Mouse (Mus musculus): ENCODE results near the gene Gm20894. TPM values are rescaled to one million over a fixed set of nuclear protein-coding genes. Genes with fewer than 3 reads are reported as not detected.

The Gm20894 gene
- polyA plus RNA-seq (2017; shearing (Covaris generic)), result not detected

DNA sequence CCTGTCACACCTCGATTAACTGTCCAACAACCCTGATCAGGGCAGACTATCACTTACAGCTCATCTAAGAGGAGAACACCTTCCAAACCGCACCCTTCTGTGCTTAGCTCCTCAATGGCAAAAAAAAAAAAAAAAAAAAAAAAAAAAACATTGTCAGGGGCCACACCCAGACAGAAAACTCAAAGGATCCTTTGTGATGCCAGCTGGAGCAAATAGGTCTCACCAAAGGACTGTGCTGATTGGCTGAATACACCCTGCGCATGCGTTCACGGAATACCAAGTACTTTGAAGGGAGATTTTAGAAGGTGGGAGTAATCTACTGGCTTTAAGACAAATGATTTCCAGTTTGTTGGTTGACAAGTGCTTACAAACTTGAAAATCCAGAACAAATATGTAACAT, at the start of gene Gm20894:
Gm20894 (minus strand) TSS at position 101 of the 400 bp plus-strand sequence.

Measured in naive thymus-derived CD4-positive, alpha-beta T cell, adult 5 months (primary cell).